Mouse (Mus musculus) liver, embryonic 11.5 days (tissue): Measurements from ENCODE around the gene Cfap65. TPM values are rescaled to one million over a fixed set of nuclear protein-coding genes. Genes with fewer than 3 reads are reported as not detected.
A peak's percentile ranks its signal among the peaks of the same experiment; 100 is the strongest.

Source experiments
- ATAC-seq: fragments of 200-750 bp; cut with Nextera tagmentation; replicated peaks from 2 replicates; pipeline ENCODE4 v1.8.0; 2017; ENCODE audit warnings: moderate number of reproducible peaks, mild to moderate bottlenecking, moderate TSS enrichment, moderate library complexity; ENCODE audit not compliant: low FRiP score
- DNase-seq: peaks from one replicate; pipeline ENCODE4 v3.0.0-alpha.2; 2017; ENCODE audit warnings: low spot score
- H3K27ac ChIP-seq: fragments of 300-500 bp; sonication (generic); 2 replicates; pipeline ENCODE4 v1.5.1; 2014; ENCODE audit warnings: mild to moderate bottlenecking, low read depth, low read length, control low read depth
- H3K27me3 ChIP-seq: fragments of 300-500 bp; sonication (generic); replicated peaks from 2 replicates; pipeline ENCODE4 v1.6.1; 2014; ENCODE audit warnings: low read length, mixed read lengths; ENCODE audit not compliant: control insufficient read depth, insufficient read depth
- H3K36me3 ChIP-seq: fragments of 300-500 bp; sonication (generic); 2 replicates; pipeline ENCODE4 v1.6.1; 2014; ENCODE audit warnings: mild to moderate bottlenecking, low read length, moderate library complexity, mixed read lengths; ENCODE audit not compliant: control insufficient read depth, insufficient read depth
- H3K4me1 ChIP-seq: fragments of 300-500 bp; sonication (generic); replicated peaks from 2 replicates; pipeline ENCODE4 v1.6.1; 2014; ENCODE audit warnings: low read length, mixed read lengths; ENCODE audit not compliant: control insufficient read depth, insufficient read depth
- H3K4me2 ChIP-seq: fragments of 300-500 bp; sonication (generic); 2 replicates; pipeline ENCODE4 v1.6.1; 2014; ENCODE audit warnings: mild to moderate bottlenecking, control low read depth, moderate library complexity
- H3K4me3 ChIP-seq: fragments of 300-500 bp; sonication (generic); 2 replicates; pipeline ENCODE4 v1.5.1; 2014; ENCODE audit warnings: low read depth, low read length, control low read depth
- H3K9ac ChIP-seq: fragments of 300-500 bp; sonication (generic); 2 replicates; pipeline ENCODE4 v1.6.1; 2014; ENCODE audit warnings: low read depth, low read length, control low read depth
- H3K9me3 ChIP-seq: fragments of 300-500 bp; sonication (generic); 2 replicates; pipeline ENCODE4 v1.6.1; 2016; ENCODE audit warnings: low read length, inconsistent platforms, mixed read lengths; ENCODE audit not compliant: control insufficient read depth
- WGBS: fragments of 180-500 bp; shearing (Covaris S2); extraction: QIAGEN DNeasy Blood & Tissue Kit; methylation state at CpG from one replicate; pipeline ENCODE4 v1.1.7; 2014; 5-methylcytosine and 5-hydroxymethylcytosine counted together
- microRNA counts: library from miRNA; unstranded; fragments of <30 nt; microRNA quantifications from one replicate; lab custom pipeline; 2015
- microRNA-seq: library from miRNA; unstranded; fragments of <30 nt; microRNA quantifications from one replicate; pipeline ENCODE4, GENCODE M21; 2017; ENCODE audit warnings: borderline number of aligned reads
- polyA plus RNA-seq: library from polyadenylated mRNA; unstranded; fragments of >200 nt; fragmentation: Nextera tagmentation; extraction: Ambion mirVana; gene quantifications from 2 replicates; pipeline ENCODE4 v1.2.1, GENCODE M21; 2014

Cfap65 gene
- polyA plus RNA-seq, 1 experiment from 2014 or later, result not detected

- Histone ChIP-seq H3K27me3 (peaks cover 81% of the 10 kb centered on the region), H3K9me3 (no peaks in the 10 kb centered on the region), H3K4me1 (peaks cover 9% of the 10 kb centered on the region), H3K27ac (no peak overlapping the region), H3K4me3 (no peak overlapping the region), H3K9ac (no peak overlapping the region), H3K36me3 (no peaks in the 10 kb centered on the region), H3K4me2 (no peak overlapping the region)
- 5% methylated on average over 20 of the region's 20 CpGs for WGBS
- ATAC-seq (no peak), DNase-seq (no peak)
Measured at GRCm38 (mm10) chr1:74857201-74857600, 78.2 kb downstream of the Cfap65 start.

- under 1% methylated on average over 7 of the region's 7 CpGs for WGBS
- Histone ChIP-seq H3K27me3 (peaks cover 85% of the 10 kb centered on the region), H3K27ac (no peak overlapping the region), H3K9ac (no peak overlapping the region), H3K4me3 (no peak overlapping the region), H3K36me3 (no peaks in the 10 kb centered on the region), H3K9me3 (no peaks in the 10 kb centered on the region), H3K4me1 (peaks cover 9% of the 10 kb centered on the region), H3K4me2 (no peak overlapping the region)
- no peak for DNase-seq
- ATAC-seq, result no peak
Measured at GRCm38 (mm10) chr1:74856791-74857190, 78.6 kb downstream of the Cfap65 start.

DNA sequence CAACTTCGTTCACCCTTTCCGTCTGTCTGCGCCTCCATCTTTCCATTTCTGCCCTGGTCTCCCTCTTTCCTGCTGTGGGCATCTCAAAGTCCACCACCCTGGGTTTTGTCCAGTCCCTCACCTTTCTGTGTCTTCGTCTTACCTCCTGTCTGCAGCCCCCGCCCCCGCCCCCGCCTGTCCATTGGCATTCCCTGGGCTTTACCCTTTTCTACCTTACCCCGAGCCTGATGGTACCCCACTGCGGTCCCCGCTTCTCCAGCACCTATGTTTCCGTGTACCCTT, 79.0 kb downstream of the Cfap65 start:
- Histone ChIP-seq H3K9me3 (no peaks in the 10 kb centered on the region), H3K4me3 (peak overlapping the region; percentile 54; the same call in 1 of the 2 replicates), H3K4me1 (peaks cover 9% of the 10 kb centered on the region), H3K27me3 (peaks cover 90% of the 10 kb centered on the region), H3K36me3 (no peaks in the 10 kb centered on the region), H3K9ac (no peak overlapping the region), H3K4me2 (no peak overlapping the region), H3K27ac (no peak overlapping the region)
- ATAC-seq (no peak), DNase-seq (no peak)
- 4% methylated on average over 11 of the region's 11 CpGs for WGBS

GRCm38 (mm10) chr1:74855651-74856438, 79.6 kb downstream of the Cfap65 start:
- Histone ChIP-seq H3K4me3 (peak overlapping the region; percentile 54), H3K27me3 (peaks cover 95% of the 10 kb centered on the region), H3K36me3 (no peaks in the 10 kb centered on the region), H3K27ac (no peak overlapping the region), H3K9me3 (no peaks in the 10 kb centered on the region), H3K4me2 (peak overlapping the region; percentile 83), H3K4me1 (peaks cover 9% of the 10 kb centered on the region), H3K9ac (no peak overlapping the region)
- DNase-seq (peak; percentile 46), ATAC-seq (no peak)
- WGBS, result 2% methylated on average over 72 of the region's 74 CpGs

DNA sequence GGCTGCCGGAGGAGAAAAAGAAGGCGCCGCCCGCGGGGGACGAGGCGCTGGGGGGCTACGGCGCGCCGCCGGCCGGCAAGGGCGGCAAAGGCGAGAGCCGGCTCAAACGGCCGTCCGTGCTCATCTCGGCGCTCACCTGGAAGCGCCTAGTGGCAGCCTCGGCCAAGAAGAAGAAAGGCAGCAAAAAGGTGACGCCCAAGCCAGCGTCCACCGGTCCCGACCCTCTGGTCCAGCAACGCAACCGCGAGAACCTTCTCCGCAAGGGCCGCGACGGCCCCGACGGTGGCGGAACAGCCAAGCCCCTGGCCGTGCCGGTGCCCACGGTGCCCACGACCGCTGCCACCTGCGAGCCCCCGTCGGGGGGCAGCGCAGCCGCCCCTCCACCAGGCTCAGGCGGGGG, 80.2 kb downstream of the Cfap65 start:
- Histone ChIP-seq H3K36me3 (no peaks in the 10 kb centered on the region), H3K9ac (no peak overlapping the region), H3K27me3 (peaks cover 99% of the 10 kb centered on the region), H3K9me3 (no peaks in the 10 kb centered on the region), H3K4me3 (peak overlapping the region; percentile 54), H3K4me1 (peaks cover 9% of the 10 kb centered on the region), H3K4me2 (peak overlapping the region; percentile 83), H3K27ac (no peak overlapping the region)
- DNase-seq, result peak; percentile 44
- ATAC-seq, result no peak
- WGBS, result 2% methylated on average over 48 of the region's 48 CpGs

DNA sequence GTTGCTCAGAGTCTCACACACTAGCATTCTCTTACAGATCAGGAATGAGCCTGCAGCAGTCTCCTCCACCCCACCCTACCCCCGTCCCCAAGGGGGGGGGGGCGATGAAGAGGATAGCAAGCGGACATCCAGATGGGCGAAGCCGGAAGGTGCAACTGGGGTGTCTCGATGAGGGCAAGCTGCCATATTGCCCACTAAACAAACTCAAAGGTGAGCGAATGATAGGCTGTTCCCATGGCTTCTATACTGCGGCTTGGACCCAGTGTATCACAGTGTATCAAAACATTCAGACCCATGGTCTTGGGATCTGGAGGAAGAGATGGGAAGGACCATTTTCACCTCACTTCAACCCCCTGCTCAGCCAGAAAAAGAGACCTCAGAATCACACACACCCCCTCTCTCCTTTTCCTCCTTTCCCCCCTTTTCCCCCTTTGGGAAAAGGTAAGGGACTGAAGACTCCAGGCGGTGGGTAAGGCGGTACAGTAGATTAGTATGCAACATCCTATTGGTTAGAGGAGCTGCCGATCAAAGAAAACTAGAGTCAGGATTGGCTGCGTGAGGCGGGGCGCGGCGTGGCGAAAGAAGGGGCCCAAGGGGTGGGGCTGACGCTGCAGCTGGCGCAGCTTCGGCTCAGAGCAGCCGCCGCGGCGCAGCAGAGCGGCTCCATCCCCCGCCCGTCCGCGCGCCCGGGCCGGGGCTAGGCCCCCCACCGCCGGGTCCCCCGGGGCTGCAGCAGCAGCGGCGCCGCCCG, 80.9 kb downstream of the Cfap65 start, which contains the start of gene Cdk5r2:
Cdk5r2 (plus strand) TSS at position 629 of the 751 bp plus-strand sequence.
- H3K27ac ChIP-seq, result no peak within 1 kb of the TSS
- H3K9me3 ChIP-seq, result no peaks in the 10 kb centered on the region
- H3K27me3 ChIP-seq, result peaks cover 100% of the 10 kb centered on the region
- no peaks in the 10 kb centered on the region for H3K36me3 ChIP-seq
- WGBS, result 8% methylated on average over 28 of the region's 39 CpGs
- H3K4me1 ChIP-seq, result peaks cover 9% of the 10 kb centered on the region
- peak; percentile 69 for DNase-seq
- H3K4me2 ChIP-seq, result peak within 1 kb of the TSS; percentile 83
- no peak within 1 kb of the TSS for H3K9ac ChIP-seq
- ATAC-seq, result peak; percentile 78
- peak within 1 kb of the TSS; percentile 54 for H3K4me3 ChIP-seq

MicroRNAs within 50 kb of the gene (microRNA counts, 519-probe panel; counts per million panel counts)
- microRNA mmu-miR-375 (lab: Ali Mortazavi, UCI), result not detected

Small RNA genes lying within 50 kb of the gene (microRNA-seq; reads per million reads assigned to microRNA genes)
- 2,226 reads per million, percentile 82 among the genes with 10 or more reads in this experiment for gene Mir375

Other genes starting within 250 kb of the Cfap65 start
- gene Cyp27a1, start 222.0 kb downstream of the Cfap65 start, polyA plus RNA-seq, result 2.7 and 4.0 TPM in 2 replicates
- not detected in 2 replicates for gene Prkag3, start 186.4 kb downstream of the Cfap65 start, polyA plus RNA-seq
- 1.5 and 2.4 TPM in 2 replicates for gene Wnt6, start 163.7 kb downstream of the Cfap65 start, polyA plus RNA-seq
- 0.10 and 0.22 TPM in 2 replicates for gene Wnt10a, start 144.1 kb downstream of the Cfap65 start, polyA plus RNA-seq
- 0.35 and 0.36 TPM in 2 replicates for gene Cdk5r2, start 80.7 kb downstream of the Cfap65 start, polyA plus RNA-seq
- 0.23 and 0.31 TPM in 2 replicates for gene Fev, start 50.2 kb downstream of the Cfap65 start, polyA plus RNA-seq
- gene Cryba2, start 42.5 kb downstream of the Cfap65 start, polyA plus RNA-seq, result not detected in 2 replicates
- gene Ihh, start 16.1 kb upstream of the Cfap65 start, polyA plus RNA-seq, result 2.2 and 2.7 TPM in 2 replicates
- gene Nhej1, start 189.6 kb upstream of the Cfap65 start, polyA plus RNA-seq, result 6.8 and 8.6 TPM in 2 replicates
- gene Slc23a3, start 198.3 kb upstream of the Cfap65 start, polyA plus RNA-seq, result 0.23 and 0.42 TPM in 2 replicates
- 63.4 and 68.3 TPM in 2 replicates for gene Cnppd1, start 207.1 kb upstream of the Cfap65 start, polyA plus RNA-seq
- gene Retreg2, start 207.2 kb upstream of the Cfap65 start, polyA plus RNA-seq, result 72.5 and 72.9 TPM in 2 replicates
- 45.4 and 50.9 TPM in 2 replicates for gene Zfand2b, start 233.0 kb upstream of the Cfap65 start, polyA plus RNA-seq
- 70.5 and 74.1 TPM in 2 replicates for gene Abcb6, start 244.8 kb upstream of the Cfap65 start, polyA plus RNA-seq